Mouse (Mus musculus) gastrocnemius, adult 18-20 months (tissue): ENCODE data around the gene Gm21028. TPM values are rescaled to one million over a fixed set of nuclear protein-coding genes. Genes with fewer than 3 reads are reported as not detected.
"Not testable (repeated sequence)": the region's sequence is repeated elsewhere in the genome, so short reads cannot be mapped to it uniquely, and the experiment has no call there.

Experiments
- DNase-seq: peaks from one replicate; pipeline ENCODE4 v3.0.0; 2021; ENCODE audit warnings: low spot score
- long read RNA-seq, 2 experiments: library from polyadenylated mRNA; stranded (forward); transcript quantifications; one replicate each; pipeline ENCODE4 v2.0.0; 2021
- microRNA-seq: library from miRNA; unstranded; fragments of <30 nt; microRNA quantifications from one replicate; pipeline ENCODE4 v1.2.0, GENCODE M21; 2021
- total RNA-seq, 2 experiments: library from RNA; stranded (reverse); gene quantifications; 2 replicates each; pipeline ENCODE4 v1.2.3; 2021

Gene Gm21028
- total RNA-seq, result not detected
- long read RNA-seq, experiment 1, result 0 reads
- long read RNA-seq, experiment 2, result 0 reads

GRCm38 (mm10) chr7:42578488-42578887, at the start of gene Gm21028:
Gene Gm21028 (minus strand): TSS chr7:42578588.
- DNase-seq, result no peak

GRCm38 (mm10) chr7:42595666-42596065, 17.3 kb upstream of the Gm21028 start:
- DNase-seq, result not testable (repeated sequence)

- not testable (repeated sequence) for DNase-seq
Measured at GRCm38 (mm10) chr7:42592413-42592812, 14.0 kb upstream of the Gm21028 start, which contains the start of gene Zfp977. Gene Zfp977 (minus strand): TSS chr7:42592547.

GRCm38 (mm10) chr7:42591311-42591710, 12.9 kb upstream of the Gm21028 start:
- not testable (repeated sequence) for DNase-seq

- DNase-seq, result no peak
Measured at GRCm38 (mm10) chr7:42551766-42552165, 26.6 kb downstream of the Gm21028 start.

Small RNA genes lying within 50 kb of the gene (microRNA-seq; reads per million reads assigned to microRNA genes)
- gene Gm24938, result not detected

Other genes starting within 250 kb of the Gm21028 start
- not detected for gene 4933421I07Rik, start 130.5 kb downstream of the Gm21028 start, total RNA-seq
- gene Zfp141, start 72.8 kb downstream of the Gm21028 start, total RNA-seq, result 1 to 10 TPM; 5.0 TPM
- under 1 TPM in 1 of 2 experiments, not detected in 1; 0.21 TPM for gene Zfp977, start 14.0 kb upstream of the Gm21028 start, total RNA-seq
- gene Zfp976, start 64.0 kb upstream of the Gm21028 start, total RNA-seq, result 1 to 10 TPM in 1 of 2 experiments, under 1 TPM in 1; 0.73 to 1.0 TPM
- gene Zfp975, start 114.2 kb upstream of the Gm21028 start, total RNA-seq, result 1 to 10 TPM; 3.7 to 4.5 TPM
- gene Gm17067, start 148.4 kb upstream of the Gm21028 start, total RNA-seq, result not detected
- gene Vmn2r62, start 214.9 kb upstream of the Gm21028 start, total RNA-seq, result not detected